Mouse (Mus musculus) G1E (cell line): Measurements from ENCODE around the gene Fam71a.

Source experiments
- CTCF ChIP-seq: IDR thresholded peaks from 2 replicates; pipeline ENCODE4 v1.5.1; 2012; ENCODE audit warnings: low read depth, low read length, inconsistent platforms, mixed read lengths
- GATA1 ChIP-seq: IDR thresholded peaks from 2 replicates; pipeline ENCODE4 v1.6.1; 2012; ENCODE audit warnings: borderline replicate concordance, low read length, inconsistent platforms, mixed read lengths
- GATA2 ChIP-seq: IDR thresholded peaks from 2 replicates; pipeline ENCODE4 v1.6.1; 2012; ENCODE audit warnings: low read depth, low read length, inconsistent platforms, borderline replicate concordance
- POLR2AphosphoS5 ChIP-seq: IDR thresholded peaks from 2 replicates; pipeline ENCODE4 v1.6.1; 2012; ENCODE audit warnings: low read depth, low read length, inconsistent platforms; ENCODE audit not compliant: insufficient replicate concordance
- TAL1 ChIP-seq: conservative IDR thresholded peaks from 2 replicates; pipeline ENCODE4 v1.6.1; 2012; ENCODE audit warnings: low read depth, low read length, inconsistent platforms, mixed read lengths

- no peak for TF ChIP-seq CTCF
- no peak for TF ChIP-seq TAL1
- TF ChIP-seq GATA1 = no peak
- TF ChIP-seq POLR2AphosphoS5 = no peak
- TF ChIP-seq GATA2 = no peak
Observed at GRCm38 (mm10) chr1:191170444-191170843, 5.8 kb upstream of the Fam71a start.
